Mouse (Mus musculus) megakaryocyte, embryonic 14.5 days (primary cell): Measurements from ENCODE around the gene Ltc4s. TPM values are rescaled to one million over a fixed set of nuclear protein-coding genes. Genes with fewer than 3 reads are reported as not detected.

Experiments
- H3K27me3 ChIP-seq: replicated peaks from 2 replicates; pipeline ENCODE3; 2012; ENCODE audit warnings: inconsistent platforms
- H3K36me3 ChIP-seq: replicated peaks from 2 replicates; pipeline ENCODE3; 2012; ENCODE audit warnings: low read length, inconsistent platforms, mixed read lengths
- H3K4me1 ChIP-seq: 2 replicates; pipeline ENCODE4 v1.6.1; 2012; ENCODE audit warnings: inconsistent platforms
- H3K4me3 ChIP-seq: replicated peaks from 2 replicates; pipeline ENCODE3; 2012; ENCODE audit warnings: moderate library complexity, mild to moderate bottlenecking, inconsistent platforms
- H3K9me3 ChIP-seq: 2 replicates; pipeline ENCODE4 v1.6.1; 2012; ENCODE audit warnings: inconsistent platforms
- FLI1 ChIP-seq: IDR thresholded peaks from 2 replicates; pipeline ENCODE4 v1.6.1; 2012; ENCODE audit warnings: low read length, inconsistent platforms, mixed read lengths
- GATA1 ChIP-seq: IDR thresholded peaks from 3 replicates; pipeline ENCODE4 v1.6.1; 2012; ENCODE audit warnings: mixed read lengths, low read length, inconsistent platforms, borderline replicate concordance
- polyA plus RNA-seq: library from polyadenylated mRNA; stranded (reverse); fragments of >175 nt; gene quantifications from 2 replicates; pipeline ENCODE4 v1.2.3, GENCODE M21; 2012; ENCODE audit warnings: low replicate concordance; ENCODE audit not compliant: insufficient read depth

The Ltc4s gene
- polyA plus RNA-seq, 1 experiment: 10.5 TPM

- Histone ChIP-seq H3K4me3 (no peak overlapping the region), H3K36me3 (peaks cover 41% of the 10 kb centered on the region), H3K4me1 (peaks cover 70% of the 10 kb centered on the region), H3K27me3 (peaks cover 2% of the 10 kb centered on the region), H3K9me3 (no peaks in the 10 kb centered on the region)
- no peak for TF ChIP-seq FLI1
- no peak for TF ChIP-seq GATA1
These were observed 14.4 kb upstream of the Ltc4s start for GRCm38 (mm10) chr11:50252684-50253265.

- no peak overlapping the region for H3K4me3 ChIP-seq
- no peak for TF ChIP-seq FLI1
- peaks cover 64% of the 10 kb centered on the region for H3K4me1 ChIP-seq
- H3K9me3 ChIP-seq: no peaks in the 10 kb centered on the region
- H3K27me3 ChIP-seq: peaks cover 2% of the 10 kb centered on the region
- H3K36me3 ChIP-seq: peaks cover 35% of the 10 kb centered on the region
These were observed 13.8 kb upstream of the Ltc4s start for GRCm38 (mm10) chr11:50252166-50252565.

- TF ChIP-seq GATA1 (no peak), FLI1 (no peak)
- Histone ChIP-seq H3K36me3 (peaks cover 6% of the 10 kb centered on the region), H3K4me3 (no peak overlapping the region), H3K4me1 (peaks cover 45% of the 10 kb centered on the region), H3K27me3 (peaks cover 2% of the 10 kb centered on the region), H3K9me3 (no peaks in the 10 kb centered on the region)
These were observed 10.2 kb upstream of the Ltc4s start for GRCm38 (mm10) chr11:50248473-50249171.

GRCm38 (mm10) chr11:50245269-50245668 is 6.9 kb upstream of the Ltc4s start:
- no peaks in the 10 kb centered on the region for H3K9me3 ChIP-seq
- no peaks in the 10 kb centered on the region for H3K36me3 ChIP-seq
- TF ChIP-seq GATA1 (no peak), FLI1 (no peak)
- H3K4me3 ChIP-seq: no peak overlapping the region
- H3K4me1 ChIP-seq: peaks cover 40% of the 10 kb centered on the region
- peaks cover 2% of the 10 kb centered on the region for H3K27me3 ChIP-seq

- H3K27me3 ChIP-seq: no peaks in the 10 kb centered on the region
- no peaks in the 10 kb centered on the region for H3K36me3 ChIP-seq
- no peaks in the 10 kb centered on the region for H3K9me3 ChIP-seq
- TF ChIP-seq GATA1: no peak
- no peak for TF ChIP-seq FLI1
- peaks cover 53% of the 10 kb centered on the region for H3K4me1 ChIP-seq
- H3K4me3 ChIP-seq: no peak overlapping the region
These were observed 5.5 kb upstream of the Ltc4s start for GRCm38 (mm10) chr11:50243926-50244325.

GRCm38 (mm10) chr11:50240235-50240911 is 2.0 kb upstream of the Ltc4s start:
- H3K9me3 ChIP-seq: no peaks in the 10 kb centered on the region
- H3K4me1 ChIP-seq: peaks cover 74% of the 10 kb centered on the region
- peaks cover 4% of the 10 kb centered on the region for H3K27me3 ChIP-seq
- H3K36me3 ChIP-seq: peaks cover 5% of the 10 kb centered on the region
- TF ChIP-seq GATA1 (no peak; the same call in 2 of the 3 replicates), FLI1 (peak; percentile 74)
- peak overlapping the region; percentile 87 for H3K4me3 ChIP-seq

GRCm38 (mm10) chr11:50238821-50239791 is 690 bp upstream of the Ltc4s start:
- TF ChIP-seq FLI1 (no peak), GATA1 (no peak)
- Histone ChIP-seq H3K9me3 (no peaks in the 10 kb centered on the region), H3K4me1 (peaks cover 72% of the 10 kb centered on the region), H3K27me3 (peaks cover 4% of the 10 kb centered on the region), H3K36me3 (peaks cover 17% of the 10 kb centered on the region), H3K4me3 (peak overlapping the region; percentile 95)

- TF ChIP-seq FLI1: no peak
- no peak for TF ChIP-seq GATA1
- H3K27me3 ChIP-seq: peaks cover 4% of the 10 kb centered on the region
- no peaks in the 10 kb centered on the region for H3K9me3 ChIP-seq
- H3K36me3 ChIP-seq: peaks cover 36% of the 10 kb centered on the region
- peak overlapping the region; percentile 95 for H3K4me3 ChIP-seq
- peaks cover 73% of the 10 kb centered on the region for H3K4me1 ChIP-seq
These were observed 1.2 kb downstream of the Ltc4s start for GRCm38 (mm10) chr11:50236937-50237835.
